ENCODE assay signal across 8 mouse cellular contexts in the genomic region with DNA sequence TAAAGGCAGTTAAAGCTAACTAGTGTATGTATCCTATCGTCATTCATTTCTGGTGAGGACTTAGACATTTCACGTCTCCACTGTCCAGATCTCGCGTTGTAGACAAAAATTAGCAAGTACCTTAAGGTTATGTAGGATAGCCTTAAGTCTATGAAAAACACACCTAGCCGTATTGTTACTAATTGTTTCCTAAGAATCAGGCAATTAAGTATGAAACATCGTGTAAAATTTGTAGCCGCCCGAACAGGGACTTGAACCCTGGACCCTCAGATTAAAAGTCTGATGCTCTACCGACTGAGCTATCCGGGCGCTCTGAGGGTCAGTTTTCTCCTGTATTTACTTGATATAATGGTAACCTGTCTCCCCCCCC. TPM values are rescaled to one million over a fixed set of nuclear protein-coding genes. Genes with fewer than 3 reads are reported as not detected.
DNase-seq lines count a peak whose midpoint lies in the region; ATAC-seq and TF ChIP-seq lines count a peak whose summit lies in the region.

No protein-coding gene starts in this region.

- ATAC-seq in cerebellum, adult (ENCODE audit: insufficient number of reproducible peaks, low FRiP score, low TSS enrichment) = no peak; the same call in 1 of the 2 replicates
- ATAC-seq in erythroblast, adult 5-6 weeks (replicated peaks; ENCODE audit: low FRiP score, poor library complexity, severe bottlenecking) = peak; percentile 32; the same call in 1 of the 2 replicates
- peak; percentile 61 for ATAC-seq in lung, postnatal 0 days

- no peaks in the 10 kb centered on the region for H3K36me3 ChIP-seq in lung, postnatal 0 days (ENCODE audit: insufficient read depth, low read length)

- no peak for TF ChIP-seq EP300 in lung, postnatal 0 days (IDR thresholded peaks at IDR 0.05)

- peak overlapping the region; percentile 54 for H3K4me3 ChIP-seq in layer of hippocampus, adult 2 months
- H3K4me3 ChIP-seq in lung, postnatal 0 days (ENCODE audit: low read depth, low read length) = peak overlapping the region; percentile 62

- H3K4me2 ChIP-seq in lung, postnatal 0 days (replicated peaks; ENCODE audit: low read depth, low read length) = peak overlapping the region; percentile 50

- peak overlapping the region; percentile 36; the same call in 1 of the 2 replicates for H3K27ac ChIP-seq in layer of hippocampus, adult 2 months
- no peak overlapping the region for H3K27ac ChIP-seq in lung, postnatal 0 days (ENCODE audit: low read length)

- WGBS in lung, postnatal 0 days = 2% methylated on average over 11 of the region's 11 CpGs

- H3K4me1 ChIP-seq in lung, postnatal 0 days (ENCODE audit: insufficient read depth, low read depth, low read length) = no peaks in the 10 kb centered on the region

- DNase-seq in cerebellum, adult 11 months = peak; percentile 59
- DNase-seq in adrenal gland, postnatal 36 days = peak; percentile 48 to 58
- DNase-seq in heart, postnatal 14 days = peak; percentile 41 to 58
- DNase-seq in layer of hippocampus, adult 2 months (ENCODE audit: low spot score in 2 of 2) = peak in 1 of 2 experiments; percentile 53
- peak; percentile 50 for DNase-seq in lung, postnatal 0 days (ENCODE audit: low spot score)
- DNase-seq in right cerebral cortex, postnatal 10 days (ENCODE audit: low spot score in 2 of 2) = peak; percentile 64 to 67

- TF ChIP-seq CTCF in layer of hippocampus, adult 2 months (conservative IDR thresholded peaks at IDR 0.05) = no peak
- no peak for TF ChIP-seq CTCF in lung, postnatal 0 days (IDR thresholded peaks at IDR 0.05)

- no peaks in the 10 kb centered on the region for H3K27me3 ChIP-seq in lung, postnatal 0 days (replicated peaks; ENCODE audit: insufficient read depth, low read length)

- H3K9ac ChIP-seq in lung, postnatal 0 days (replicated peaks; ENCODE audit: low read depth) = no peak overlapping the region

- intact Hi-C loops in heart, postnatal 14 days (cut with DNase I) = no loop called here

- H3K9me3 ChIP-seq in lung, postnatal 0 days (ENCODE audit: low read length) = no peaks in the 10 kb centered on the region

RNA-seq across cellular contexts. Expression of a gene that starts 3.7 kb away (rescaled TPM):
- 10 to 100 TPM; 66.4 to 83.1 TPM for total RNA-seq in adrenal gland, postnatal 36 days (2021)
- total RNA-seq in erythroblast, adult 5-6 weeks (2015; ENCODE audit: low replicate concordance) = 38.2 and 53.6 TPM in 2 replicates
- 69.9 and 74.2 TPM in 2 replicates for total RNA-seq in erythroblast, adult 5-6 weeks (2017; ENCODE audit: low replicate concordance)
- total RNA-seq in heart, postnatal 14 days (2021) = 10 to 100 TPM; 42.8 to 52.4 TPM
- total RNA-seq in layer of hippocampus, adult 2 months (2021) = 100 to 1,000 TPM in 1 of 2 experiments, 10 to 100 TPM in 1; 80.8 to 101 TPM
- polyA plus RNA-seq in lung, postnatal 0 days (2015; fragmentation: Nextera tagmentation; extraction: Ambion mirVana) = 14.9 and 19.3 TPM in 2 replicates

RNA-seq across cellular contexts. Expression of a gene that starts 11.4 kb away (rescaled TPM):
- total RNA-seq in adrenal gland, postnatal 36 days (2021) = 1 to 10 TPM; 5.4 to 6.3 TPM
- 0.38 and 0.84 TPM in 2 replicates for total RNA-seq in erythroblast, adult 5-6 weeks (2015; ENCODE audit: low replicate concordance)
- 0.17 and 0.56 TPM in 2 replicates for total RNA-seq in erythroblast, adult 5-6 weeks (2017; ENCODE audit: low replicate concordance)
- total RNA-seq in heart, postnatal 14 days (2021) = 10 to 100 TPM; 22.7 to 24.3 TPM
- total RNA-seq in layer of hippocampus, adult 2 months (2021) = 10 to 100 TPM; 13.7 to 15.5 TPM
- 4.3 and 4.6 TPM in 2 replicates for polyA plus RNA-seq in lung, postnatal 0 days (2015; fragmentation: Nextera tagmentation; extraction: Ambion mirVana)
